Mouse (Mus musculus): ENCODE measurements around the gene Uvrag.

Gene Uvrag

GRCm38 (mm10) chr7:99023931-99024330 lies 117.0 kb downstream of the Uvrag start:
- no peak for DNase-seq (ENCODE audit: low read depth, low spot score)

GRCm38 (mm10) chr7:99021277-99021676 lies 119.7 kb downstream of the Uvrag start:
- no peak for DNase-seq (ENCODE audit: low read depth, low spot score)

GRCm38 (mm10) chr7:99020353-99020752 lies 120.6 kb downstream of the Uvrag start:
- DNase-seq (ENCODE audit: low read depth, low spot score), result peak; percentile 74

- no peak for DNase-seq (ENCODE audit: low read depth, low spot score)
Measured at GRCm38 (mm10) chr7:99017224-99017844, 123.6 kb downstream of the Uvrag start.

GRCm38 (mm10) chr7:99015914-99016313 lies 125.0 kb downstream of the Uvrag start:
- no peak for DNase-seq (ENCODE audit: low read depth, low spot score)

- peak; percentile 30 for DNase-seq (ENCODE audit: low read depth, low spot score)
Measured at GRCm38 (mm10) chr7:99015419-99015818, 125.5 kb downstream of the Uvrag start.

- DNase-seq (ENCODE audit: low read depth, low spot score), result no peak
Measured at GRCm38 (mm10) chr7:99014620-99015019, 126.3 kb downstream of the Uvrag start.

GRCm38 (mm10) chr7:99007506-99008354 lies 133.2 kb downstream of the Uvrag start:
- no peak for DNase-seq (ENCODE audit: low read depth, low spot score)

GRCm38 (mm10) chr7:99003231-99003630 lies 137.7 kb downstream of the Uvrag start:
- DNase-seq (ENCODE audit: low read depth, low spot score), result no peak

GRCm38 (mm10) chr7:98998722-98999121 lies 142.2 kb downstream of the Uvrag start:
- no peak for DNase-seq (ENCODE audit: low read depth, low spot score)

GRCm38 (mm10) chr7:98997760-98998159 lies 143.2 kb downstream of the Uvrag start:
- no peak for DNase-seq (ENCODE audit: low read depth, low spot score)

GRCm38 (mm10) chr7:98996791-98997190 lies 144.2 kb downstream of the Uvrag start:
- no peak for DNase-seq (ENCODE audit: low read depth, low spot score)

GRCm38 (mm10) chr7:98995126-98995727 lies 145.7 kb downstream of the Uvrag start:
- no peak for DNase-seq (ENCODE audit: low read depth, low spot score)

- DNase-seq (ENCODE audit: low read depth, low spot score), result no peak
Measured at GRCm38 (mm10) chr7:98994137-98994536, 146.8 kb downstream of the Uvrag start.

GRCm38 (mm10) chr7:98993395-98993794 lies 147.5 kb downstream of the Uvrag start:
- DNase-seq (ENCODE audit: low read depth, low spot score), result no peak

- DNase-seq (ENCODE audit: low read depth, low spot score), result no peak
Measured at GRCm38 (mm10) chr7:98991204-98991761, 149.7 kb downstream of the Uvrag start.

- DNase-seq (ENCODE audit: low read depth, low spot score), result no peak
Measured at GRCm38 (mm10) chr7:98990510-98990909, 150.4 kb downstream of the Uvrag start.

GRCm38 (mm10) chr7:98986962-98987441 lies 153.9 kb downstream of the Uvrag start:
- DNase-seq (ENCODE audit: low read depth, low spot score), result no peak

- DNase-seq (ENCODE audit: low read depth, low spot score), result no peak
Measured at GRCm38 (mm10) chr7:98985935-98986334, 155.0 kb downstream of the Uvrag start.

GRCm38 (mm10) chr7:98985489-98985888 lies 155.5 kb downstream of the Uvrag start:
- DNase-seq (ENCODE audit: low read depth, low spot score), result no peak

- no peak for DNase-seq (ENCODE audit: low read depth, low spot score)
Measured at GRCm38 (mm10) chr7:98984319-98984718, 156.6 kb downstream of the Uvrag start.

- DNase-seq (ENCODE audit: low read depth, low spot score), result no peak
Measured at GRCm38 (mm10) chr7:98983058-98983457, 157.9 kb downstream of the Uvrag start.
